Mouse (Mus musculus): ENCODE measurements around the gene Tmc6.

GRCm38 (mm10) chr11:117741128-117741527 is 40.9 kb downstream of the Tmc6 start:
- TF ChIP-seq POLR2A (IDR thresholded peaks at IDR 0.05; ENCODE audit: borderline replicate concordance, low read depth, low read length) (no peak), CTCF (IDR thresholded peaks at IDR 0.05; ENCODE audit: low read depth, low read length) (no peak)
